Mouse (Mus musculus) midbrain, postnatal 0 days (tissue): ENCODE results near the gene Polg2. TPM values are rescaled to one million over a fixed set of nuclear protein-coding genes. Genes with fewer than 3 reads are reported as not detected.
A peak's percentile ranks its signal among the peaks of the same experiment; 100 is the strongest.

Experiments
- ATAC-seq: fragments of 200-750 bp; cut with Nextera tagmentation; 2 replicates; pipeline ENCODE4 v1.8.0; 2017; ENCODE audit warnings: moderate number of reproducible peaks, mild to moderate bottlenecking, moderate TSS enrichment, moderate library complexity; ENCODE audit not compliant: low FRiP score
- DNase-seq: peaks from one replicate; pipeline ENCODE4 v3.0.0-alpha.2; 2015; ENCODE audit warnings: low spot score
- H3K27ac ChIP-seq: fragments of 300-500 bp; sonication (generic); 2 replicates; pipeline ENCODE4 v1.5.1; 2014; ENCODE audit warnings: low read depth, mild to moderate bottlenecking, low read length, mixed read lengths
- H3K27me3 ChIP-seq: fragments of 300-500 bp; sonication (generic); 2 replicates; pipeline ENCODE4 v1.6.1; 2014; ENCODE audit warnings: low read length, control low read depth, mixed read lengths; ENCODE audit not compliant: insufficient read depth
- H3K36me3 ChIP-seq: fragments of 300-500 bp; sonication (generic); 2 replicates; pipeline ENCODE4 v1.6.1; 2014; ENCODE audit warnings: low read length, control low read depth, mixed read lengths; ENCODE audit not compliant: insufficient read depth
- H3K4me1 ChIP-seq: fragments of 300-500 bp; sonication (generic); 2 replicates; pipeline ENCODE4 v1.6.1; 2014; ENCODE audit warnings: mild to moderate bottlenecking, control low read depth, antibody characterized with exemption, low read length, mixed read lengths; ENCODE audit not compliant: insufficient read depth
- H3K4me2 ChIP-seq: fragments of 300-500 bp; sonication (generic); 2 replicates; pipeline ENCODE4 v1.6.1; 2014; ENCODE audit warnings: low read depth, mild to moderate bottlenecking, low read length, mixed read lengths; ENCODE audit not compliant: poor library complexity, severe bottlenecking
- H3K4me3 ChIP-seq: fragments of 300-500 bp; sonication (generic); 2 replicates; pipeline ENCODE4 v1.5.1; 2014; ENCODE audit warnings: low read depth, mild to moderate bottlenecking, low read length, moderate library complexity
- H3K9ac ChIP-seq: fragments of 300-500 bp; sonication (generic); replicated peaks from 2 replicates; pipeline ENCODE4 v1.6.1; 2014; ENCODE audit warnings: mild to moderate bottlenecking, low read length, moderate library complexity, mixed read lengths; ENCODE audit not compliant: poor library complexity, severe bottlenecking
- H3K9me3 ChIP-seq: fragments of 300-500 bp; sonication (generic); 2 replicates; pipeline ENCODE4 v1.6.1; 2016; ENCODE audit warnings: low read length, control low read depth
- CTCF ChIP-seq: IDR thresholded peaks from 2 replicates; pipeline ENCODE4 v1.5.1; 2016; ENCODE audit warnings: antibody characterized with exemption, mild to moderate bottlenecking
- WGBS: fragments of 180-500 bp; shearing (Covaris S2); extraction: QIAGEN DNeasy Blood & Tissue Kit; methylation state at CpG from one replicate; pipeline ENCODE4 v1.1.7; 2014; 5-methylcytosine and 5-hydroxymethylcytosine counted together
- polyA plus RNA-seq: library from polyadenylated mRNA; unstranded; fragments of >200 nt; fragmentation: Nextera tagmentation; extraction: Ambion mirVana; gene quantifications from 2 replicates; pipeline ENCODE4 v1.2.1, GENCODE M21; 2015
- total RNA-seq: library from RNA; depleted of rRNA; stranded (reverse); fragments of >200 nt; gene quantifications from 2 replicates; pipeline ENCODE4 v1.2.3, GENCODE M21; 2014

Gene Polg2
- total and polyA plus RNA-seq, 2 experiments from 2014 or later: 6.6 to 10.5 TPM

GRCm38 (mm10) chr11:106821397-106821796, 42.1 kb upstream of the Polg2 start:
- 88% methylated on average over 6 of the region's 6 CpGs for WGBS
- no peaks in the 10 kb centered on the region for H3K9me3 ChIP-seq
- TF ChIP-seq CTCF: no peak
- no peaks in the 10 kb centered on the region for H3K27me3 ChIP-seq
- H3K4me3 ChIP-seq: no peak overlapping the region
- DNase-seq: no peak
- no peaks in the 10 kb centered on the region for H3K4me1 ChIP-seq
- H3K27ac ChIP-seq: no peak overlapping the region
- no peak overlapping the region for H3K4me2 ChIP-seq
- no peak overlapping the region for H3K9ac ChIP-seq
- no peak for ATAC-seq
- peaks cover 31% of the 10 kb centered on the region for H3K36me3 ChIP-seq

DNA sequence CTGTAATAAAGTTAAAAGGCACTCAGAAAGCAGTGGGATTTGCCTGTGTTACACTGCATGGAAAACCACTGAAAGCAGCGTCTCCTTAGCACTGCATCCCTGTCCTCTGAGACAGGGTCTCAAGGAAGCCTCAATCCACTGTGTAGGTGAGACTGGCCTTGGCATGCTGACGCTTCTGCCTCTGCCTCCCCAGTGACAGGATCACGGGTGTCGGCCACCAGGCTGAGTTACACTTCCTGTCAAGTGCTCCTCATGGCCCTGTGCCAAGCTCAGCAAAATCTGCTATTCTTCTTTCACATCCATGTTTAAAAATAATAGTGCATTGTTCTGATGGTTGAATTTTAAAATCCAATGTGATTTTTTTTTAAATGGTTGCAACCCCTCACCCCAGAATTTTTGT, 41.6 kb upstream of the Polg2 start:
- WGBS: 64% methylated on average over 4 of the region's 4 CpGs
- Histone ChIP-seq H3K4me2 (no peak overlapping the region), H3K9me3 (no peaks in the 10 kb centered on the region), H3K27ac (no peak overlapping the region), H3K27me3 (no peaks in the 10 kb centered on the region), H3K4me3 (no peak overlapping the region), H3K36me3 (peaks cover 36% of the 10 kb centered on the region), H3K9ac (no peak overlapping the region), H3K4me1 (no peaks in the 10 kb centered on the region)
- ATAC-seq (no peak), DNase-seq (no peak)
- no peak for TF ChIP-seq CTCF

- ATAC-seq: no peak
- H3K36me3 ChIP-seq: peaks cover 36% of the 10 kb centered on the region
- H3K4me2 ChIP-seq: no peak overlapping the region
- no peak for TF ChIP-seq CTCF
- 82% methylated on average over 6 of the region's 6 CpGs for WGBS
- no peaks in the 10 kb centered on the region for H3K4me1 ChIP-seq
- H3K9me3 ChIP-seq: no peaks in the 10 kb centered on the region
- no peak overlapping the region for H3K4me3 ChIP-seq
- H3K27me3 ChIP-seq: no peaks in the 10 kb centered on the region
- H3K9ac ChIP-seq: no peak overlapping the region
- DNase-seq: peak; percentile 40
- no peak overlapping the region for H3K27ac ChIP-seq
These were observed 40.9 kb upstream of the Polg2 start for GRCm38 (mm10) chr11:106820252-106820651.

- TF ChIP-seq CTCF: no peak
- 91% methylated on average over 9 of the region's 9 CpGs for WGBS
- no peak for ATAC-seq
- Histone ChIP-seq H3K9me3 (no peaks in the 10 kb centered on the region), H3K27me3 (no peaks in the 10 kb centered on the region), H3K4me3 (no peak overlapping the region), H3K27ac (0 out of 2 replicates have a peak overlapping the region, but pooled peaks have one; percentile 2), H3K9ac (no peak overlapping the region), H3K4me1 (no peaks in the 10 kb centered on the region), H3K36me3 (peaks cover 40% of the 10 kb centered on the region), H3K4me2 (no peak overlapping the region)
- DNase-seq: no peak
These were observed 40.3 kb upstream of the Polg2 start for GRCm38 (mm10) chr11:106819595-106819994.

GRCm38 (mm10) chr11:106818341-106818740, 39.0 kb upstream of the Polg2 start:
- peak; percentile 71 for DNase-seq
- Histone ChIP-seq H3K9me3 (no peaks in the 10 kb centered on the region), H3K4me1 (no peaks in the 10 kb centered on the region), H3K9ac (no peak overlapping the region), H3K27me3 (no peaks in the 10 kb centered on the region), H3K36me3 (peaks cover 37% of the 10 kb centered on the region), H3K4me3 (no peak overlapping the region), H3K27ac (peak overlapping the region; percentile 49), H3K4me2 (no peak overlapping the region)
- no peak for ATAC-seq
- no peak for TF ChIP-seq CTCF
- WGBS: 41% methylated on average over 9 of the region's 9 CpGs

DNA sequence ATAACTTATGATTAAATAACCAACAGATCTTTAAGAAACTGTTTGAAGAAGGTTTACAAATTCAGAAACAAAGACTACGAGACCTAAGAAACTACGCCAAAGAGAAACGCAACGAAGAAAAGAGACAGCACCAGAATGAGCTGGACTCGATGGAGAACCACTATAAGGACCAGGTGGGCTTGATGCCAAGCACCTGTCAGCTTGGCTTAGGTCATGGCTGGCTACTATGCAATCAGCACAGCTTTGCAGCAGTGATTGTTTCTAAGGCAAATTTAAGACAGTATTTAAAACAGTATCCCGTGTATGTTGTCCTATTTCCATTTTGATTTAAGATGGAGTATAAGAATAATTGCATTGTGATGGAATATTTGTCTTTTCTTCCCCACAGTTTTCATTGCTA, 38.5 kb upstream of the Polg2 start:
- ATAC-seq (no peak), DNase-seq (peak; percentile 51)
- H3K4me1 ChIP-seq: no peaks in the 10 kb centered on the region
- no peak overlapping the region for H3K4me3 ChIP-seq
- no peaks in the 10 kb centered on the region for H3K9me3 ChIP-seq
- H3K27ac ChIP-seq: peak overlapping the region; percentile 49
- H3K27me3 ChIP-seq: no peaks in the 10 kb centered on the region
- TF ChIP-seq CTCF: no peak
- H3K9ac ChIP-seq: no peak overlapping the region
- no peak overlapping the region for H3K4me2 ChIP-seq
- H3K36me3 ChIP-seq: peaks cover 37% of the 10 kb centered on the region
- 72% methylated on average over 6 of the region's 6 CpGs for WGBS
